Mouse (Mus musculus): Measurements from ENCODE around the gene Pi4kb.
A peak's percentile ranks its signal among the peaks of the same experiment; 100 is the strongest.
"Not testable (repeated sequence)": the region's sequence is repeated elsewhere in the genome, so short reads cannot be mapped to it uniquely, and the experiment has no call there.

The Pi4kb gene

DNA sequence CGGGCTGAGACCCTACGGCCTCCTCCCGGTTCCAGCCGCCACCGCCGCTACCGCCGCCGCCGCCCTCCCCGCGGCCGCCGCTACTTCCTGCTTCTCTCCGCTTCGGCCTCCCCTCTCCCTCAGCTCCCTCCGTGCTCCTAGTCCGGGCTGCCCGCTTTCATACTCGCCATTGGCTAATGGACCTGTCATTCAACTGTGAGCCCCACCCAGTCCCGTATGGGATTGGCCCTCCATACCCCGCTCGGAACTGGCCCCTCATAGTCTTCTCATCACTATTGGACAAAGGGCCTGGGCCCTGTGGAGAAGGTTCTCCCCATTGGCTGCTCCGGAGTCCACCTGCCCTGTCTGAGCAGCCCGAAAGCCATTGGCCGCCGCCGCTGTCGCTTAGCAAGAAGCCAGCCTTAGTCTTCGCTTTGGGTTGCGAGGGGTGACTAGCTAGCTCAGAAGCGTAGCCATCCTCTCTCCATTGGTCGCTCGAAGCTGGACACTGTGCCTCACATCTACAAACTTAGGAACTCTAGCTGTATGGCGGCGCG, 40.9 kb downstream of the Pi4kb start, which contains the start of gene Zfp687:
TSS of gene Zfp687 (minus strand) at position 112 of the 536 bp plus-strand sequence.
- peak; percentile 98 for DNase-seq (ENCODE audit: low read depth, low spot score)

GRCm38 (mm10) chr3:95015891-95016531, 41.5 kb downstream of the Pi4kb start:
- DNase-seq (ENCODE audit: low read depth, low spot score): peak; percentile 91

- DNase-seq (ENCODE audit: low read depth, low spot score): no peak
These were observed 42.1 kb downstream of the Pi4kb start for GRCm38 (mm10) chr3:95016532-95017056.

DNA sequence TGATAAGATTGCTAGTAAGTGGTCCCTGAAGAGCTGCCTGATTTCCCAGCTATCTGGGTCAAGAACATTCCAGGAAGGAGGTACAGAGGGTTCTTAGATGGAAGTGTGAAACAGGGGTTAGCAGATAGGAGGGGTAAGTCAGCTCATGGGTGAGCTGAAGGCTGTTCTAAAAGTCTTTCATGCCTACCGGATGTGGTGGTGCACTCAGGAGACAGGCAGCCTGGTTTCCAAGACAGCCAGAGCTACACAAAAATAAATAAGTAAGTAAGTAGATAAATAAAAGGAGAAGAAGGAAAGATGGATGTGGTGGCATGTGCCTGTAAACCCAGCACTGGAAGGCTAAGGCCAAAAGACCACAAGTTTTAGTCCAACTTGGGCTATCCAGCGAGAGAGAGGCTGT, 44.2 kb downstream of the Pi4kb start:
- peak; percentile 78 for DNase-seq (ENCODE audit: low read depth, low spot score)

DNA sequence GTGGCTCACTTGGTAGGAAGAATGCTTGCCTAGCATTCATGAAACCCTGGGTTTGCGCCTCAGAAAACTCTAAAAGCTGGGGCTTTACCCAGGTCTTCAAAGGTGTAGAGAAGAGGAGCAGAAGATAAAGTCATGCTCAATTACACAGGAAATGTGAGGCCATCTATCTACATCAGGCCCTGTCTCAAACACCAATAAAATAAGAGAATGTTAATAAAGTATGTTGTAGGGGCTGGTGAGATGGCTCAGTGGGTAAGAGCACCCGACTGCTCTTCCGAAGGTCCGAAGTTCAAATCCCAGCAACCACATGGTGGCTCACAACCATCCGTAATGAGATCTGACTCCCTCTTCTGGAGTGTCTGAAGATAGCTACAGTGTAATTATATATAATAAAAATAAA, 46.4 kb downstream of the Pi4kb start:
- DNase-seq (ENCODE audit: low read depth, low spot score): not testable (repeated sequence)

GRCm38 (mm10) chr3:95024551-95024950, 50.0 kb downstream of the Pi4kb start:
- DNase-seq (ENCODE audit: low read depth, low spot score): no peak

DNA sequence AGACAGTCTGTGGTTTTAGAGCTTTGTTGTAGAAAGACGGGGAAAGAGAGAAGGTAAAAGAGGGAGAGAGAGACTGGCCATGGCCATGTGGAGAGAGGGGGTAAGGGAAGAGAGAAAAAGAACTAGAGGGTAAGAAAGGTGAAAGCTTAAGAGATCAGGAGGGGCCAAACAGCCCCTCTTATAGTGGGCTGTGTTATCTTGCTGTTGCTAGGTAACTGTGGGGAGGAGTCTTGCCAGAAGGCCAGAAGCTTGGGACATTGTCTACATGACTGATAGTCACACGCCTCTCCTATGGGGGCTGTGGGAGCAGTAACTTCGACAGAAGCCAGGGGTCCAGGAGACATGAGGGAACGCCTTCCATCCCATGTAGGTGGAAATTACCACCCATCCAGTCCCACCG, 50.7 kb downstream of the Pi4kb start:
- DNase-seq (ENCODE audit: low read depth, low spot score): no peak

GRCm38 (mm10) chr3:95027057-95027645, 52.6 kb downstream of the Pi4kb start:
- DNase-seq (ENCODE audit: low read depth, low spot score): no peak

GRCm38 (mm10) chr3:95027701-95028100, 53.2 kb downstream of the Pi4kb start:
- peak; percentile 64 for DNase-seq (ENCODE audit: low read depth, low spot score)

GRCm38 (mm10) chr3:95028603-95029002, 54.1 kb downstream of the Pi4kb start:
- peak; percentile 56 for DNase-seq (ENCODE audit: low read depth, low spot score)

DNA sequence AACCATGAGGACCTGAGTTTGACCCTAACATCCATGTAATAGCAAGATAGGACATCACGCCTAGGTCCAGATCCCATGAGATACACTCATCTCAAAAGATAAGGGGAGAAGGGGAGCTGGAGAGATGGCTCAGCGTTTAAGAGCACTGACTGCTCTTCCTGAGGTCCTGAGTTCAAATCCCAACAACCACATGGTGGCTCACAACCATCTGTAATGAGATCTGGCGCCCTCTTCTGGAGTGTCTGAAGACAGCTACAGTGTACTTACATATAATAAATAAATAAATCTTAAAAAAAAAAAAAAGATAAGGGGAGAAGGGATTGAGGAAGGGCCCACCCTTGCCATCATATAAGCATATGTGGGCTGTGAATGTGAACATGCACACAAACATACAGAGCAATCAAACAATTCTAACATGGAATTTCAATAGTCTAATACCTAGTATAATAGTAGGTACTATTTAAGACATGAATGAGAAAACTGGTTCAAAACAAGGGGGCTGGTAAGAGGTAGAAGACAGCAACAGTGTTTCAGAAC, 54.8 kb downstream of the Pi4kb start:
- DNase-seq (ENCODE audit: low read depth, low spot score): not testable (repeated sequence)

GRCm38 (mm10) chr3:95029953-95030352, 55.4 kb downstream of the Pi4kb start:
- DNase-seq (ENCODE audit: low read depth, low spot score): peak; percentile 53

GRCm38 (mm10) chr3:95041625-95042024, 67.1 kb downstream of the Pi4kb start:
- DNase-seq (ENCODE audit: low read depth, low spot score): no peak

DNA sequence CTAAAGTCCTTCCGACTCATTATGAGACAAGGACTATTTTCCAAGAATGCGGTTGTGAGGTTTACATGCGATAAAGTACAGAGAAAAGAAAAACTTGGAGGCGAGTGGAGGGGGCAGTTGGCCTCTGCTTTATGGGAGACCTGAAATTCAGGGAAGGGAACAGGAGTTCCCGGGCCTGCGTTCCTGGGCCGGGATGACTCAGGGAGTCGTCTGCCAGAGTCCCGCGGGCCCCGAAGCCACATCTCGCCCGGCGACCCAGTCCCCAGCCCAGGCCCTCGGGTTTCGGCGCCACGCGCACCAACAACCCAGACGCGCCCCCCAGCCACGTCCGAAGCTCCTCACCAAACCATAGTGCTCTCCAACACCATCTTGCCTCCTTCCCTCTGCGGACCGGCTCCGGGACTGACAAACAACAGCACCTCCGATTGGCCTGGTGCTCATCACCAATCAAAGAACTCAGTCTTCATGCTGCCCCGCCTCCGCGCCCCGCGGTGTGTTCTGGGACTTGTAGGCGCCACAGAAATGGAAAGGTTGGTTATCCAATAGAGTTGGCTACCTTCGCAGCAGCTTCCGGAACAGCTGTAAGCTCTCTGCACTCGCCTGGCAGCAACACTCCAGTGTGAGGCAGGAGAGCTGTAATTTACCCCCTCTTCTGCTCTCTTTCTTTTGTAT, 67.8 kb downstream of the Pi4kb start, which contains the start of gene Psmd4:
TSS of gene Psmd4 (minus strand) at position 449 of the 672 bp plus-strand sequence.
- DNase-seq (ENCODE audit: low read depth, low spot score): peak; percentile 98

- peak; percentile 62 for DNase-seq (ENCODE audit: low read depth, low spot score)
These were observed 68.3 kb downstream of the Pi4kb start for GRCm38 (mm10) chr3:95042838-95043229.

GRCm38 (mm10) chr3:95043251-95043650, 68.7 kb downstream of the Pi4kb start:
- no peak for DNase-seq (ENCODE audit: low read depth, low spot score)

DNA sequence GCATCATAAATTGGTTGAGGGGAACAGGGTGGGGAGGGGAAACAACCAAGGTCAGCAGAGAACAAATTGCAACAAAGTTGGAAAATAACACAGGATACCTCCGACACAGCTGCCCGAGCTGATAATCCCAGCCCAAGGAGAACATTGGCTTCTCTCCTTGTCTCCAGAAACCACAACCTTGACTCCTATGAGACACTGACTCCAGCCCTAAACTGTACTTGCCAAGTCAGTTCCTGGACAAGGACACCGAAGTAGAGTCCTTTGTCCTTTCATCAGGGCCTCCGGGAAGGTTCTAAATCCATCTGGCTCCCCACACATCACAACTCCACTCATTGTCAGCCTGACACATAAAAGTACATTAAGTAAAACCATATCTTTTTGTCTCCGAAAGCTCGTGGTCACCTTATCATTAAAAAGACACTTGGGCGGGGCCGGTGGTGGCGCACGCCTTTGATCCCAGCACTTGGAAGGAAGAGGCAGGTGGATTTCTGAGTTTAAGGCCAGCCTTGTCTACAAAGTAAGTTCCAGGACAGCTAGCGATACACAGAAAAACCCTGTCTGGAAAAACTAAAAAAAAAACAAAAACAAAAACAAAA, 72.0 kb downstream of the Pi4kb start:
- no peak for DNase-seq (ENCODE audit: low read depth, low spot score)

DNA sequence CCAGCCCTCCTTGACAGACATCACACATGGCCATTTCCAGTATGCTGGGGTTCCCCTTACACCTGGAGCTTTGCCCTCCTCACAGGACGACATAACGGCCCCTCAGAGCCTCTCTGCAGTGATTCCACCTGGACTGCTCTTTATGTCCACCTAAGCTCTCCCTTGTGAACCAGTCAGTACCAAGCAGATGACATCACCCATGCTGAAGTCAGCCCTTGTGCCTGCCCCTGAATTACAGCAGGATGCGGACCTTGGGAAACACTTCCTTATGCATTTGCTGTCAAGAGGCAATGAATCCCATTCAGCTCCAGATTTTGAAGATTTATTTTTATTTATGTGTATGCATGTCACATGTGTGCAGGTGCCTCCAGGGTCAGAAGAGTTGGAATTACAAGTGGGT, 73.4 kb downstream of the Pi4kb start:
- no peak for DNase-seq (ENCODE audit: low read depth, low spot score)

DNA sequence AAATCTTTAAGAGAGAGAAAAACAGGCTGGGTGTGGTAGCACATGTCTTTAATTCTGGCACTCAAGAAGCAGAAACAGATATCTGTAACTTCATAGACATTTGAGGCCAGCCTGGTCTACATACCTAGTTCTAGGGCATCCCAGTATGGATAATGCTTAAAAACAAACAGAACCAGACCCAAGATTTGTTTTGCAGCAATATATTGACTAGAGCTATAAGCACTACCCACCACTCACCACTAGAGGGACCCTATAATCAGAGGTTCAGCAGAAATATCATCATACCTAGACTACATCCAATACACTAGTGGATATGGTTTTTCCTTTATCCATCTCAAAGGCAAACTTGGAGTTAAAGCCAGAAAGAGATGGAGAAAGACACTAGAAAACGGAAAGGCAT, 78.4 kb downstream of the Pi4kb start:
- DNase-seq (ENCODE audit: low read depth, low spot score): peak; percentile 80

GRCm38 (mm10) chr3:95053701-95054100, 79.2 kb downstream of the Pi4kb start:
- DNase-seq (ENCODE audit: low read depth, low spot score): peak; percentile 74

- DNase-seq (ENCODE audit: low read depth, low spot score): peak; percentile 20
These were observed 80.1 kb downstream of the Pi4kb start for GRCm38 (mm10) chr3:95054481-95055260.
